Mouse (Mus musculus): ENCODE data around the gene Hbb-y. TPM values are rescaled to one million over a fixed set of nuclear protein-coding genes. Genes with fewer than 3 reads are reported as not detected.
A peak's percentile ranks its signal among the peaks of the same experiment; 100 is the strongest.

The Hbb-y gene
- polyA plus RNA-seq (2016; fragmentation: Nextera tagmentation; extraction: Ambion mirVana) = 8,282 and 10,510 TPM in 2 replicates

- Histone ChIP-seq H3K9ac (no peak within 1 kb of the TSS), H3K4me2 (replicated peaks) (no peak within 1 kb of the TSS), H3K4me1 (no peaks in the 10 kb centered on the region), H3K36me3 (no peaks in the 10 kb centered on the region), H3K27me3 (no peaks in the 10 kb centered on the region), H3K27ac (no peak within 1 kb of the TSS), H3K4me3 (no peak within 1 kb of the TSS), H3K9me3 (replicated peaks) (no peaks in the 10 kb centered on the region)
- WGBS = 62% methylated on average over 2 of the region's 2 CpGs
- no peak for ATAC-seq (ENCODE audit: low FRiP score)
Measured at GRCm38 (mm10) chr7:103853090-103853489, at the start of gene Hbb-y. Gene Hbb-y (minus strand): TSS chr7:103853216.

- no peaks in the 10 kb centered on the region for H3K36me3 ChIP-seq
- no peaks in the 10 kb centered on the region for H3K27me3 ChIP-seq
- H3K4me1 ChIP-seq = no peaks in the 10 kb centered on the region
- no peak within 1 kb of the TSS for H3K9ac ChIP-seq
- H3K4me2 ChIP-seq (replicated peaks) = no peak within 1 kb of the TSS
- no peak within 1 kb of the TSS for H3K27ac ChIP-seq
- no peak within 1 kb of the TSS for H3K4me3 ChIP-seq
- WGBS = 82% methylated on average over 1 of the region's 1 CpGs
- no peaks in the 10 kb centered on the region for H3K9me3 ChIP-seq (replicated peaks)
- no peak for ATAC-seq (ENCODE audit: low FRiP score)
Measured at GRCm38 (mm10) chr7:103894385-103894784, 41.4 kb upstream of the Hbb-y start, which contains the start of gene Olfr64. Gene Olfr64 (minus strand): TSS chr7:103894485.

GRCm38 (mm10) chr7:103886152-103886551 lies 33.1 kb upstream of the Hbb-y start, which contains the start of gene Olfr66:
Gene Olfr66 (minus strand): TSS chr7:103886252.
- Histone ChIP-seq H3K36me3 (no peaks in the 10 kb centered on the region), H3K9ac (no peak within 1 kb of the TSS), H3K4me1 (no peaks in the 10 kb centered on the region), H3K4me3 (no peak within 1 kb of the TSS), H3K4me2 (replicated peaks) (no peak within 1 kb of the TSS), H3K9me3 (replicated peaks) (no peaks in the 10 kb centered on the region), H3K27ac (no peak within 1 kb of the TSS), H3K27me3 (no peaks in the 10 kb centered on the region)
- no peak for ATAC-seq (ENCODE audit: low FRiP score)

- no peak overlapping the region for H3K4me2 ChIP-seq (replicated peaks)
- no peak overlapping the region for H3K9ac ChIP-seq
- no peak overlapping the region for H3K4me3 ChIP-seq
- ATAC-seq (ENCODE audit: low FRiP score) = no peak
- H3K36me3 ChIP-seq = no peaks in the 10 kb centered on the region
- H3K27me3 ChIP-seq = no peaks in the 10 kb centered on the region
- H3K27ac ChIP-seq = no peak overlapping the region
- no peaks in the 10 kb centered on the region for H3K9me3 ChIP-seq (replicated peaks)
- WGBS = 82% methylated on average over 2 of the region's 2 CpGs
- H3K4me1 ChIP-seq = no peaks in the 10 kb centered on the region
Measured at GRCm38 (mm10) chr7:103877093-103877492, 24.1 kb upstream of the Hbb-y start.

GRCm38 (mm10) chr7:103874451-103874850 lies 21.4 kb upstream of the Hbb-y start:
- no peak for ATAC-seq (ENCODE audit: low FRiP score)
- Histone ChIP-seq H3K27me3 (no peaks in the 10 kb centered on the region), H3K27ac (no peak overlapping the region), H3K36me3 (no peaks in the 10 kb centered on the region), H3K4me3 (no peak overlapping the region), H3K9me3 (replicated peaks) (no peaks in the 10 kb centered on the region), H3K9ac (no peak overlapping the region), H3K4me2 (replicated peaks) (no peak overlapping the region), H3K4me1 (no peaks in the 10 kb centered on the region)
- 66% methylated on average over 5 of the region's 5 CpGs for WGBS

- 9% methylated on average over 1 of the region's 1 CpGs for WGBS
- Histone ChIP-seq H3K9ac (no peak overlapping the region), H3K27me3 (no peaks in the 10 kb centered on the region), H3K36me3 (no peaks in the 10 kb centered on the region), H3K27ac (no peak overlapping the region), H3K4me2 (replicated peaks) (no peak overlapping the region), H3K4me3 (no peak overlapping the region), H3K9me3 (replicated peaks) (no peaks in the 10 kb centered on the region), H3K4me1 (no peaks in the 10 kb centered on the region)
- ATAC-seq (ENCODE audit: low FRiP score) = no peak
Measured at GRCm38 (mm10) chr7:103873064-103873463, 20.0 kb upstream of the Hbb-y start.

GRCm38 (mm10) chr7:103870667-103871066 lies 17.7 kb upstream of the Hbb-y start:
- Histone ChIP-seq H3K4me2 (replicated peaks) (no peak overlapping the region), H3K36me3 (no peaks in the 10 kb centered on the region), H3K9me3 (replicated peaks) (no peaks in the 10 kb centered on the region)

GRCm38 (mm10) chr7:103865716-103866115 lies 12.7 kb upstream of the Hbb-y start:
- 0 out of 2 replicates have a peak, but pooled peaks have one; percentile 35 for ATAC-seq (ENCODE audit: low FRiP score)
- Histone ChIP-seq H3K4me2 (replicated peaks) (no peak overlapping the region), H3K9ac (no peak overlapping the region), H3K4me1 (no peaks in the 10 kb centered on the region), H3K9me3 (replicated peaks) (no peaks in the 10 kb centered on the region), H3K27ac (no peak overlapping the region), H3K27me3 (no peaks in the 10 kb centered on the region), H3K4me3 (no peak overlapping the region), H3K36me3 (no peaks in the 10 kb centered on the region)

More at GRCm38 (mm10) chr7:103870667-103871066, 17.7 kb upstream of the Hbb-y start:
- Histone ChIP-seq H3K9ac (no peak overlapping the region), H3K27ac (no peak overlapping the region), H3K27me3 (no peaks in the 10 kb centered on the region), H3K4me1 (no peaks in the 10 kb centered on the region), H3K4me3 (no peak overlapping the region)
- ATAC-seq (ENCODE audit: low FRiP score) = no peak

- Histone ChIP-seq H3K27ac (no peak overlapping the region), H3K4me2 (replicated peaks) (no peak overlapping the region), H3K27me3 (no peaks in the 10 kb centered on the region), H3K4me3 (no peak overlapping the region), H3K36me3 (no peaks in the 10 kb centered on the region), H3K9me3 (replicated peaks) (no peaks in the 10 kb centered on the region), H3K4me1 (no peaks in the 10 kb centered on the region), H3K9ac (no peak overlapping the region)
- 82% methylated on average over 3 of the region's 3 CpGs for WGBS
- ATAC-seq (ENCODE audit: low FRiP score) = no peak
Measured at GRCm38 (mm10) chr7:103861531-103861930, 8.5 kb upstream of the Hbb-y start.

- H3K9ac ChIP-seq = no peak overlapping the region
- no peak overlapping the region for H3K27ac ChIP-seq
- no peaks in the 10 kb centered on the region for H3K27me3 ChIP-seq
- H3K36me3 ChIP-seq = no peaks in the 10 kb centered on the region
- H3K9me3 ChIP-seq (replicated peaks) = no peaks in the 10 kb centered on the region
- WGBS = 65% methylated on average over 1 of the region's 1 CpGs
- no peak overlapping the region for H3K4me3 ChIP-seq
- H3K4me1 ChIP-seq = no peaks in the 10 kb centered on the region
- ATAC-seq (ENCODE audit: low FRiP score) = no peak
- no peak overlapping the region for H3K4me2 ChIP-seq (replicated peaks)
Measured at GRCm38 (mm10) chr7:103860855-103861254, 7.8 kb upstream of the Hbb-y start.

GRCm38 (mm10) chr7:103859076-103859475 lies 6.1 kb upstream of the Hbb-y start:
- Histone ChIP-seq H3K4me2 (replicated peaks) (no peak overlapping the region), H3K9me3 (replicated peaks) (no peaks in the 10 kb centered on the region), H3K27ac (no peak overlapping the region), H3K4me3 (no peak overlapping the region), H3K27me3 (no peaks in the 10 kb centered on the region), H3K36me3 (no peaks in the 10 kb centered on the region), H3K4me1 (no peaks in the 10 kb centered on the region), H3K9ac (no peak overlapping the region)
- no peak for ATAC-seq (ENCODE audit: low FRiP score)
- 69% methylated on average over 2 of the region's 2 CpGs for WGBS

- no peaks in the 10 kb centered on the region for H3K36me3 ChIP-seq
- WGBS = 77% methylated on average over 1 of the region's 1 CpGs
- no peaks in the 10 kb centered on the region for H3K27me3 ChIP-seq
- no peak for ATAC-seq (ENCODE audit: low FRiP score)
- no peak overlapping the region for H3K27ac ChIP-seq
- H3K4me2 ChIP-seq (replicated peaks) = no peak overlapping the region
- no peaks in the 10 kb centered on the region for H3K9me3 ChIP-seq (replicated peaks)
- no peaks in the 10 kb centered on the region for H3K4me1 ChIP-seq
- no peak overlapping the region for H3K9ac ChIP-seq
- H3K4me3 ChIP-seq = no peak overlapping the region
Measured at GRCm38 (mm10) chr7:103854669-103855068, 1.7 kb upstream of the Hbb-y start.

- no peaks in the 10 kb centered on the region for H3K4me1 ChIP-seq
- WGBS = 38% methylated on average over 1 of the region's 2 CpGs
- ATAC-seq (ENCODE audit: low FRiP score) = no peak
- no peaks in the 10 kb centered on the region for H3K9me3 ChIP-seq (replicated peaks)
- H3K4me3 ChIP-seq = no peak overlapping the region
- H3K27me3 ChIP-seq = no peaks in the 10 kb centered on the region
- no peak overlapping the region for H3K9ac ChIP-seq
- no peak overlapping the region for H3K4me2 ChIP-seq (replicated peaks)
- H3K36me3 ChIP-seq = no peaks in the 10 kb centered on the region
- H3K27ac ChIP-seq = no peak overlapping the region
Measured at GRCm38 (mm10) chr7:103844525-103845325, 8.3 kb downstream of the Hbb-y start.

Data from hindbrain, embryonic 12.5 days (tissue).